ENCODE assay signal across 16 mouse cellular contexts in genomic region chr6:100498126-100498525, GRCm38 (mm10).
"Had no signal": no experiment of that assay in that cellular context is flagged by ENCODE, and none has a peak within 500 bp of the region (broad histone marks: within the 10 kb centered on the region; RNA-seq: fewer than 3 reads in every experiment).

No protein-coding gene starts in this region.

- H3K27ac ChIP-seq: limb, embryonic 12.5 days; limb, embryonic 15.5 days; liver, embryonic 14.5 days; macrophage; midbrain, embryonic 12.5 days had no signal

- H3K36me3 ChIP-seq: limb, embryonic 12.5 days; limb, embryonic 15.5 days; midbrain, embryonic 12.5 days had no signal

- H3K4me3 ChIP-seq: limb, embryonic 12.5 days; limb, embryonic 15.5 days; megakaryocyte, embryonic 14.5 days; midbrain, embryonic 12.5 days had no signal

- H3K9ac ChIP-seq: limb, embryonic 12.5 days; limb, embryonic 15.5 days; liver, embryonic 14.5 days; liver, postnatal 0 days; lung, embryonic 14.5 days; midbrain, embryonic 12.5 days had no signal

- H3K9me3 ChIP-seq: limb, embryonic 12.5 days; limb, embryonic 15.5 days; megakaryocyte, embryonic 14.5 days; midbrain, embryonic 12.5 days had no signal

- H3K4me2 ChIP-seq: limb, embryonic 12.5 days; limb, embryonic 15.5 days; liver, embryonic 11.5 days; lung, embryonic 14.5 days; midbrain, embryonic 12.5 days had no signal

- DNase-seq: kidney, adult 8-10 months; kidney, postnatal 14 days; kidney, postnatal 4 days; left cerebral cortex, postnatal 4 days; liver, postnatal 0 days; lung, embryonic 14.5 days; thymus, adult 18-20 months; thymus, postnatal 36 days had no signal

- ATAC-seq: liver, postnatal 0 days; lung, postnatal 0 days had no signal
